Mouse (Mus musculus): ENCODE data around the gene Trp73.

- TF ChIP-seq CTCF (IDR thresholded peaks at IDR 0.05; ENCODE audit: low read depth, low read length), result no peak
- TF ChIP-seq GATA1 (IDR thresholded peaks at IDR 0.05; ENCODE audit: borderline replicate concordance, low read length), result no peak
These were observed 17.6 kb downstream of the Trp73 start for GRCm38 (mm10) chr4:154122374-154122773.
